8 mouse cellular contexts compared by ENCODE assay signal in the genomic region with DNA sequence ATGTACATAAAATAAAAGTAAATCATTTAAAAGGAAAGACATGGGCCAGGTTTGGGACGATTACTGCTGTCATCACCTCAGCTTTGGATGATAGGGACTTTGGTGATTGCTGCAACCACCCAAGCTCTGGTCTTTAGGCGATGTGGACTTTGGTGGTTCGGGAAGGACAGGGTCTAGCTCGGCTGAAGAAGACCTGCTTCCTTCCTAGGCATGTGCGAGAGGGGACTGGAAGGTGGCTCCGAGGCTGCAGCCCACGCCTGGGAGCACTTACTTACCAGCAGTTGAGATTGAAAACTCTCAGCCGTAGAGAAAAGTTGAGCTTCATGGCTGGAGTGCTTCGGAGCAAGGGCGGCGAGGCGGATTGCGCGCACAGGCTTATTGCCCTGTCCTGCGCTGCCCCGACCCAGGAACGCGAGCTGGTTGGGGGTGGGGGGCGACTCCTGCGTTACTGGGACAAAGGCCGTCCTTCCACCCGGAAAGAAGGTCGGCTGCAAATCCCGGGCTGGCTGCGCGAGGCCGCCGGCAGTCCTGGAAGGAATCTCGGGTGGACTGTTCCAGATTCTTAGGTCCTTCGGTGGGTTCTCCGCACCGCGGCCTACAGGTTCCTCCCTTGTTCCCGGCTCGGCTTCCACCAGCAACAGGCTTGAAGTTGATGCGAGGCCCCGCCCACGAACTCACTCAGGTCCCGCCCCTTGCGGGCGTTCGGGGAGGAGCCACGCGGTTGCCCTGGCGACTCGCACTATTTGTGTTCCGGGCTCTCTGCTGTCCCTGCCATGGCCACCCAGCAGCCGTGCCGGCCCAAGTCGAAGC. TPM values are rescaled to one million over a fixed set of nuclear protein-coding genes. Genes with fewer than 3 reads are reported as not detected.
DNase-seq lines count a peak whose midpoint lies in the region; ATAC-seq lines count a peak whose summit lies in the region.

TSS of gene Smpd2 (minus strand) at position 662 of the 810 bp plus-strand sequence.
TSS of gene Ppil6 (plus strand) at position 732 of the 810 bp plus-strand sequence.

- H3K36me3 ChIP-seq in intestine, embryonic 15.5 days = peaks cover 24% of the 10 kb centered on the region

- H3K4me2 ChIP-seq in intestine, embryonic 15.5 days (replicated peaks) = peak within 1 kb of the TSS; percentile 97

- peak within 1 kb of the TSS; percentile 65 for H3K4me3 ChIP-seq in intestine, embryonic 15.5 days (replicated peaks)

- peak; percentile 94 for DNase-seq in adrenal gland, adult 8-10 months
- peak; percentile 93 for DNase-seq in embryo, embryonic 11.5 days (ENCODE audit: low read depth, low spot score)
- peak; percentile 91 to 97 for DNase-seq in gastrocnemius, postnatal 36 days
- peak; percentile 93 to 96 for DNase-seq in left cerebral cortex, postnatal 25 days (ENCODE audit: low spot score in 2 of 2)
- peak; percentile 97 for DNase-seq in mesoderm, embryonic 11.5 days (ENCODE audit: low read depth, low spot score)
- DNase-seq in right cerebral cortex, postnatal 25 days = peak; percentile 92
- peak; percentile 96 for DNase-seq in urinary bladder, postnatal 36 days (ENCODE audit: low spot score in 2 of 2)

- H3K9ac ChIP-seq in intestine, embryonic 15.5 days = peak within 1 kb of the TSS; percentile 68

- H3K9me3 ChIP-seq in intestine, embryonic 15.5 days = no peaks in the 10 kb centered on the region

- under 1% methylated on average over 50 of the region's 50 CpGs for WGBS in intestine, embryonic 15.5 days

- no peaks in the 10 kb centered on the region for H3K27me3 ChIP-seq in intestine, embryonic 15.5 days (replicated peaks)

- intact Hi-C loops in gastrocnemius, postnatal 36 days (cut with DNase I) = no loop called here
- intact Hi-C loops in left cerebral cortex, postnatal 25 days (cut with DNase I) = no loop called here

- H3K27ac ChIP-seq in intestine, embryonic 15.5 days = peak within 1 kb of the TSS; percentile 72

- peaks cover 21% of the 10 kb centered on the region for H3K4me1 ChIP-seq in intestine, embryonic 15.5 days (replicated peaks)

- peak; percentile 96 for ATAC-seq in intestine, embryonic 15.5 days

RNA-seq across cellular contexts. Expression of gene Smpd2, which starts in this region (rescaled TPM):
- total RNA-seq in adrenal gland, adult 8-10 months (2022) = 10 to 100 TPM; 21.8 to 40.9 (median 32.5) TPM
- total RNA-seq in gastrocnemius, postnatal 36 days (2021) = 10 to 100 TPM; 10.7 to 11.4 TPM
- 50.2 and 56.2 TPM in 2 replicates for polyA plus RNA-seq in intestine, embryonic 15.5 days (2015; fragmentation: Nextera tagmentation; extraction: Ambion mirVana)
- total RNA-seq in left cerebral cortex, postnatal 25 days (2021) = 10 to 100 TPM; 17.6 to 18.5 TPM

RNA-seq across cellular contexts. Expression of gene Ppil6, which starts in this region (rescaled TPM):
- total RNA-seq in adrenal gland, adult 8-10 months (2022) = 1 to 10 TPM in 2 of 4 experiments, under 1 TPM in 1, not detected in 1; 0.77 to 1.7 (median 1.4) TPM
- not detected for total RNA-seq in gastrocnemius, postnatal 36 days (2021)
- polyA plus RNA-seq in intestine, embryonic 15.5 days (2015; fragmentation: Nextera tagmentation; extraction: Ambion mirVana) = 0.57 and 0.63 TPM in 2 replicates
- total RNA-seq in left cerebral cortex, postnatal 25 days (2021) = 1 to 10 TPM; 7.4 to 9.5 TPM

Comparison
In these comparisons a context has a peak if more than half of its experiments do, and no peak if none do; other contexts are left out.
1. Peak in every context shown above with its lines: DNase-seq, ATAC-seq, H3K4me3 ChIP-seq and H3K27ac ChIP-seq.